Comparison of ENCODE assay signal across 8 mouse cellular contexts in the genomic region with DNA sequence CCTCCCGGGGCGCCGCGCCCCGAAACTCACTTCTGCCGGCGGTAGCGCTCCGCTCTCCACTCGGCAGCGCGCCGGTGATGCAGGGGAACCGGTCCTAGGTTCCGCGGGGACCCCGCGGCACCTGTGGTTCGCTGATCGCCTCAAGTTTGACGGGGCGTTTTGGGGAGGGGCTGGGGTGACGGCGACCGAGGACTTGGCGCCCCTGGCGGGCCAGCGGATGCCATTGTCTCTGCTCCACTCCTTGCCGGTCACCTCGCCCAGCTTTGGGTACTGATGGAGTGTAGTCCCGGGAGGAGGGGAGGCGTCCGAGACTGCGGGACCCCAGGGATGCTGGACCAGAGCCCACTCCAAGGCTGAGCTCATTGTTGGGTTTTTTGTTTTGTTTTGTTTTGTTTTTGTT. TPM values are rescaled to one million over a fixed set of nuclear protein-coding genes. Genes with fewer than 3 reads are reported as not detected.
A peak's percentile ranks its signal among the peaks of the same experiment; 100 is the strongest.
DNase-seq lines count a peak whose midpoint lies in the region; ATAC-seq and TF ChIP-seq lines count a peak whose summit lies in the region.

No protein-coding gene starts in this region.

- no peak overlapping the region for H3K27ac ChIP-seq in cortical plate, adult 2 months (ENCODE audit: insufficient read depth, low read length)
- H3K27ac ChIP-seq in heart, adult 2 months = peak overlapping the region; percentile 71
- peak overlapping the region; percentile 53 for H3K27ac ChIP-seq in liver, embryonic 15.5 days (replicated peaks)

- no peaks in the 10 kb centered on the region for H3K4me1 ChIP-seq in cortical plate, adult 2 months (ENCODE audit: control insufficient read depth, insufficient read depth, low read length)
- no peaks in the 10 kb centered on the region for H3K4me1 ChIP-seq in heart, adult 2 months (ENCODE audit: control insufficient read depth, insufficient read depth, low read length)
- peaks cover 6% of the 10 kb centered on the region; the same call in 1 of the 2 replicates for H3K4me1 ChIP-seq in liver, embryonic 15.5 days (replicated peaks)

- peak overlapping the region; percentile 74 for H3K9ac ChIP-seq in heart, adult 2 months (ENCODE audit: low read depth, low read length)
- peak overlapping the region; percentile 63 for H3K9ac ChIP-seq in liver, embryonic 15.5 days

- TF ChIP-seq POLR2A in cortical plate, adult 2 months (IDR thresholded peaks at IDR 0.05; ENCODE audit: extremely low read depth, insufficient read depth, low read length) = no peak
- no peak for TF ChIP-seq POLR2A in heart, adult 2 months (IDR thresholded peaks at IDR 0.05; ENCODE audit: insufficient read depth, low read depth, low read length)

- WGBS in heart, adult 2 months = 10% methylated on average over 32 of the region's 34 CpGs
- 20% methylated on average over 33 of the region's 34 CpGs for WGBS in liver, embryonic 15.5 days (ENCODE audit: insufficient replicate concordance)

- no peaks in the 10 kb centered on the region for H3K9me3 ChIP-seq in liver, embryonic 15.5 days (replicated peaks)

- peak overlapping the region; percentile 89 for H3K4me3 ChIP-seq in cortical plate, adult 2 months (ENCODE audit: insufficient read depth, low read length)
- peak overlapping the region; percentile 69 for H3K4me3 ChIP-seq in heart, adult 2 months
- H3K4me3 ChIP-seq in liver, embryonic 15.5 days (replicated peaks) = peak overlapping the region; percentile 70

- ATAC-seq in liver, embryonic 15.5 days (ENCODE audit: insufficient read depth) = no peak

- DNase-seq in 3T3-L1 (ENCODE audit: low read depth, low spot score) = peak; percentile 41
- peak; percentile 62 for DNase-seq in MN1 (ENCODE audit: low spot score)
- DNase-seq in heart, adult 2 months = peak in 1 of 2 experiments; percentile 60
- peak; percentile 7 to 8 for DNase-seq in kidney, adult 8-10 months
- DNase-seq in neural tube, embryonic 10.5 days (ENCODE audit: extremely low spot score, low spot score) = peak; percentile 42
- peak; percentile 65 for DNase-seq in thymus, postnatal 4 days

- no peaks in the 10 kb centered on the region for H3K79me2 ChIP-seq in heart, adult 2 months (replicated peaks; ENCODE audit: control insufficient read depth, insufficient read depth, low read length)

- no peaks in the 10 kb centered on the region for H3K36me3 ChIP-seq in heart, adult 2 months (ENCODE audit: control insufficient read depth, insufficient read depth, low read length)
- H3K36me3 ChIP-seq in liver, embryonic 15.5 days (replicated peaks) = no peaks in the 10 kb centered on the region

- no peak for TF ChIP-seq EP300 in heart, adult 2 months (IDR thresholded peaks at IDR 0.05; ENCODE audit: insufficient read depth, low read depth, low read length)

- H3K4me2 ChIP-seq in liver, embryonic 15.5 days = peak overlapping the region; percentile 92

- intact Hi-C loops in heart, adult 2 months (cut with DNase I) = loop anchor here (5.0 kb wide), 2 partner anchors 82 to 168 kb away; a partner anchor contains a TSS

- no peaks in the 10 kb centered on the region for H3K27me3 ChIP-seq in heart, adult 2 months (ENCODE audit: control insufficient read depth, insufficient read depth, low read length)
- H3K27me3 ChIP-seq in liver, embryonic 15.5 days = peaks cover 27% of the 10 kb centered on the region

- TF ChIP-seq CTCF in cortical plate, adult 2 months (IDR thresholded peaks at IDR 0.05; ENCODE audit: extremely low read depth, insufficient read depth, low read length) = no peak
- TF ChIP-seq CTCF in heart, adult 2 months (IDR thresholded peaks at IDR 0.05) = peak; percentile 38

RNA-seq across cellular contexts. Expression of a gene that starts 0.6 kb away (rescaled TPM):
- polyA plus RNA-seq in cortical plate, adult 2 months (2012; rRNA removed) = 25.0 and 25.1 TPM in 2 replicates
- 10 to 100 TPM; 21.5 to 26.2 TPM for total RNA-seq in heart, adult 2 months (2021)
- polyA plus RNA-seq in heart, adult 2 months (2012; rRNA removed) = 8.0 and 10.1 TPM in 2 replicates
- polyA plus RNA-seq in liver, embryonic 15.5 days (2015; fragmentation: Nextera tagmentation; extraction: Ambion mirVana) = 5.0 and 5.5 TPM in 2 replicates

RNA-seq across cellular contexts. Expression of a gene that starts 49.1 kb away (rescaled TPM):
- polyA plus RNA-seq in cortical plate, adult 2 months (2012; rRNA removed) = 33.0 and 35.0 TPM in 2 replicates
- total RNA-seq in heart, adult 2 months (2021) = 10 to 100 TPM in 1 of 2 experiments, 1 to 10 TPM in 1; 7.9 to 12.9 TPM
- 3.6 and 5.5 TPM in 2 replicates for polyA plus RNA-seq in heart, adult 2 months (2012; rRNA removed)
- 12.8 and 12.9 TPM in 2 replicates for polyA plus RNA-seq in liver, embryonic 15.5 days (2015; fragmentation: Nextera tagmentation; extraction: Ambion mirVana)
